Mouse (Mus musculus) embryonic fibroblast, embryonic 13.5 days (primary cell): ENCODE results near the gene Pet100.

Experiments used
- CTCF ChIP-seq: IDR thresholded peaks from 2 replicates; pipeline ENCODE4 v1.5.1; 2011; ENCODE audit warnings: mild to moderate bottlenecking, control low read depth, low read length, moderate library complexity, borderline replicate concordance; ENCODE audit not compliant: insufficient read depth
- POLR2A ChIP-seq: IDR thresholded peaks from 2 replicates; pipeline ENCODE4 v1.6.1; 2011; ENCODE audit warnings: low read depth, mild to moderate bottlenecking, control low read depth, low read length, moderate library complexity

- no peak for TF ChIP-seq POLR2A
- TF ChIP-seq CTCF, result no peak
These were observed 27.9 kb upstream of the Pet100 start for GRCm38 (mm10) chr8:3593470-3593869.
